Mouse (Mus musculus): Measurements from ENCODE around the gene Comt.

The Comt gene

DNA sequence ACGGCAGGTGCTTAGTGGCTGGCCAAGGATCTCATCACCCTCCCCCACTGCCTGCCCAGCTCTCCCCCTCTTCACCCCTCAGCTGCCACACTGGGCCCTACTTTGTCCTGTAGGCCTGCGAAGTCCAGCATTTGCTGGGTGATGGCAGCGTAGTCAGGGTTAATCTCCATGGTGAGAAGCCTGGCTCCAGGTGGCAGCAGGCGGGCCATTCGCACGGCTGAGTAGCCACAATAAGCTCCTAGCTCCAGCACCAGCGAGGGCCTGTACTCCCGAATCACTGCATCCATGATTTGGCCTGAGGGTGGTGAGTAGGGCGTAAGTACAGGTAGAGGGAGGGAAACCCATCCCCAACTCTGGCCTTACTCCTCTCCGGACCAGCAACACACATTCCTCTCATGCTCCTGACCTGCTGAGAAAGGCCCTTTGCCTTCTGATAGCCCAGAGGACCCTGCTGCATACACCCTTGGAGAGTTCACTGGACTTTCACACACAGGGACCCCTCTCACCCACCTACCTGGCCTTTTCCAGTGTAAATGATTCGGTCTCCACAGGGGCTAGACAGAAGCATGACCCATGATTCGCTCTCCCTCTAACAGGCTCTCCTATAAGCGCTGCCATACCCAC lies 15.5 kb downstream of the Comt start:
- no peak for DNase-seq (ENCODE audit: low spot score in 2 of 2)

DNA sequence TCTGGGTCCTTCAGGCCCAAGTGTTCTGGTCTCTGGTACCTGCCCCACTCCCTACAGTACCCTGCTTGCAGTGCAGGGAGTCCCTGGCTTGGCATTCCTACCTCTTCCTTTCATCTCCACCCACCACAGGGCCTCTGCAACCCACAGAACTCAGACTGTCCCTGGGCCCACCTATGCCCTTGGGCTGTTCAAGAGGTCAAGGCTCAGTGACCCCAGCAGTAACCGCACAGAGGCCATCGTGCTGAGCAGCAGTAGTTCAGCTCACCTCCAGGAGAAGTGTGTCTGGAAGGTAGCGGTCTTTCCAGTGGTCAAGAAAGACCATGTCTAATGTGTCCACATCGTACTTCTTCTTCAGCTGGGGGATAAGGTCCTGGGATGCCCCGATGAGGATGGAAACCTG lies 16.2 kb downstream of the Comt start:
- DNase-seq (ENCODE audit: low spot score in 2 of 2): no peak

DNA sequence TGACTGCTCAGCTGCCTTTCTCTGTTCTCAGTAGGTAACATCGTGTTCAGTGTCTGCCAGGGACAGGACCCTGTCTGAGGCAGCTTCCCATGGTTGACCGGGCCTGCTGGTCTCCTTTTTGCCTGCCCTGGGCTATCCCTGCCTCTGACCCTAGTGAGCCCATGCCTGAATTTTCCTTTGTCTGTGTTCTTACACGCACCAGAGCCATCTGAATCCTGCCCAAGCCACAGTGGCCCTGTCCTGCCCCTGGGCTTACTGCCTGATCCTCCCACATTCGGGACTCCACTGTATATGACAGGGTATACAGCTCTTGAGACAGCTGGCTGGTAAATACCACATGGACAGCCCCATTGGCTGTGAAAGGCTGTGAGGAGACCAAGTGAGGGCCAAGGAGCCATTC lies 16.9 kb downstream of the Comt start:
- no peak for DNase-seq (ENCODE audit: low spot score in 2 of 2)

DNA sequence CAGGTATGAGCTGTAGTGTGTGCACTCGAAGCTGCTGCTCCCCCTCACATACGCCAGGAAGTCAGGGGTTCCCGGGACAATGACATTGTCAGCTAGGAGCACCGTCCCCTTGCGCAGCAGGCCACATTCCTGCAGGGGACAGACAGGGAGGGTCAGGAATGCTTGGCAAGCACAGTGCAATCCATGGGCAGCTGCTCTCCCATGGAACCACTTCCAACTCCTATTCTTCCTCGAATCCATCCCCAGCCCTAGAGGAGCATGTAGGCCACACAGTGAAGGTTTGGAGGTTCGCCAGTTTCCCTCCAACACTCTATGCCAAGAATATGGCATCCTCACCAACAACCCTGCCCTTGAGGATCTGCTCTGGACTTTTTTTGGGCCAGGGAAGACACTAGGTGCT lies 18.7 kb downstream of the Comt start:
- no peak for DNase-seq (ENCODE audit: low spot score in 2 of 2)

DNA sequence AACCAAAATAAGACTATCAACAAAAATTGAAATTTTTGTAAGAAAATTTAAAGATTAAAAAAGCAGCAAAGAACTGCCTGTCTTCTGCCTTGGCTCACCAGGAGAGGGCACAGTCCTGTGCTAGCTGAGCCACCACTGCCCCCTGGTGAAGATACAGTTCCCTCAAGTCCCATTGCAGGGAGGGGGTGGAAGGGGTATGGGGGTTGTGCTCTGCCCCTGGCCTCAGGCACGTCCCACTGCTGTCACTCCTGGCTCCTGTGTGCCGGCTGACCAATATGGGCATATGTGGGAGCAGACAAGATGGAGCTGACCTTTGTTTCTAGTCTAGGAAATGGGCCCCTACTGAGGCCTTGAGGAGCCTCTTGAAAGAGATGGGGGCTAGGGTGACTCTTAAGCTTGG lies 20.4 kb downstream of the Comt start:
- DNase-seq (ENCODE audit: low spot score in 2 of 2): peak; percentile 56 to 59

DNA sequence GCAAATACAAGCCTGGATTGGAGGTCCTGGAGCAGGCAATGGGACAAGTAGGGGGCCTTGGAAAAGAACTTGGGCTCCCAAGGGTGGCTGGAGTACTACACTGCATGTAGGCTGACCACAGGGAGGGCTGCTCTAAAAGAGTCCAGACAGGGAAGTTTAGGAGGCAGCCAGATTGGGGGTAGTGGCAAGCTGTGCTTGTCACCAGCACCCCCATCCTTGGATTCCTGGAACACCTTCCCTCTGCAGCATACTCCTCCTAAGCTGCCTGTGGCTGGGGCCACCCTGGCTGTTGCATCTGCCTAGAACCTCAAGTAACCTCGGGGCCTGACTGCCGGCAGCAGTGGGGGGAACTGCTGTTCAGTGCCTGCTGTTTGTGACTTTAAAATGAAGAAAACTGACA lies 20.8 kb downstream of the Comt start:
- DNase-seq (ENCODE audit: low spot score in 2 of 2): peak in 1 of 2 experiments; percentile 39

DNA sequence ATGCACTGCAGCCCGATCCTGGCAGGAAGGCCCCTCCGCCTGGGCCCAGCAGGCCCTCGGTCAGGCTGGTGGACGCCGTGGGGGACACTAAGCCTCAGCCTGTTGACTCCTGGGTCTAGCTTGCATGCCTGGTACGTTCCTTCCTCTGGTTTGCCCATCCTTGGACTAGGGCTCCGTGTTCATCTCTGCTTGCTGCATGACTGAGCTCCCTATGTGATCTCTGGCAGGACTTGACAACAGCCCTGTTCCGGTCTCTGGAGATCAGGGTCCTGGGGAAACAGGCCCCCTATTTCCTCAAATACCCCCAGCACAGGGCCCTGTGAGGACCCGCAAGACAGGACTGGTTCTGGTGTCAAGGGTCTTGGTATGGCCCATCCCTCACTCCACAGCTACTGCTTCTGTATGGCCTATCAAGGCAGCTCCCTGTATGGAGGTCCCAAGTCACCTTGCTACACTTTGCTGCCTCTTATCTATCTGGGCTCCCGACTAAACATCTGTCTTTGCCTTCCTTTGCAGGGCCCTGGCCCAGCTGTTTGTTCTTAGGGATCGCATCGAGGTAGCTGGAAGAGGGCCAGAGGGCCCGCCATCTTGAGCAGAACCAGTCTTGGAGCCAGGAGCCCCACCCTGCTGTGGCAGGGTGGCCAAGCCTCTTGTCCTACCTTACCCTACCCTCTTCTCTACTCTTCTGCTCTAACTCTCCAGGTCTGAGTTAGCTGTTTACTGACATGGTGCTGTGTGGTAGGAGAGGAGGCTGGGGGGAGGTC lies 21.4 kb downstream of the Comt start:
- no peak for DNase-seq (ENCODE audit: low spot score in 2 of 2)

DNA sequence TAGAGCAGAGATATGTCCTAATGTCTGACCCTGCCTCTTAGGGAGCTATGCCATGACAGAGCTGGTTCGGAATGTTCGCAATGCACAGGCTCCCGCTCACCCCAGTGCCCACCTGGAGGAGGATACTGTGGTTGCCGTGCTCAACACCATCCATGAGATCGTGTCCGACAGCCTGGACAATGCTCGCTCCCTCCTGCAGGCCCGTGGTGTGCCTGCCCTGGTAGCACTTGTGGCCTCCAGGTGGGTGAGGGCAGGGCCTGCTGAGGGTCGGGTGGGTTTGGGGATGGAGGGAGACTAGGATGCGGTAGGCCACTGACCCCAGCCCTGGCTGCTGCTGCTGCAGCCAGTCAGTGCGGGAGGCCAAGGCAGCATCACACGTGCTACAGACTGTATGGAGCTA lies 23.4 kb downstream of the Comt start:
- DNase-seq (ENCODE audit: low spot score in 2 of 2): no peak

DNA sequence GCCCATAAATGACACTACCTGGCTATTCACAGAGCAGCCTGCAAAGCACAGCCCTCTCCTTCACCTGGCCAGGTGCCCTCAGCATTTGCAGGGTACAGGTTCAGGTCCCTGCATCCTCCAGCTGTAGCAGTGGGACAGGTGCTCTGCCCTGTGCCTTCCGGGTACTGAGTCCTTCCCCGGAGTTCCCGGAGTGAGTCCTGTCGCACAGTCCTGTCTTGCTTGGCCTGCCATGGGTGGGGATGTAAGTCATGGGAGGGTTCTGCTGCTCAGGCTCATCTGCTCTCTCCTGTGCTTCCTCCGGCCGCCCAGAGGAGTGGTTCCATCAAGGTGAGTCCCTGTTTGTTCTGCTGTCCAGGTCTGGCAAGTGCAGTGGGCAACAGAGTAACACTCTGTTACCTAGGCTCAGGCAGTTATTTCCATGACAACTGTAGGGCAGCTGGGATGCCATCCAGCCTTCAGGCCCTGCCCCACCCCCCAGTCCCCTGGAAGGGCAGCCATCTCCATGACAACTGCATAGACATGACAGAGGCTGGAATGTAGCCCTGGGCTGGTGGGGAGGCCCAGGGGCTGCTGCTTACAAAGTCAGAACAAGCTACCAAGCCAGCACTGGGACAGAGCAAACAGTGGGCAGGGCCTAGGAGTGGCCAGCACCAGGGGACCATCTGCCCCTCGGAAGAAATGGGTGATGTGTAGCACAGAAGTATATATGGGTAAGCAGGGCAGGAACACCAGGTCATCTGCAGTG lies 26.0 kb downstream of the Comt start:
- DNase-seq (ENCODE audit: low spot score in 2 of 2): no peak

DNA sequence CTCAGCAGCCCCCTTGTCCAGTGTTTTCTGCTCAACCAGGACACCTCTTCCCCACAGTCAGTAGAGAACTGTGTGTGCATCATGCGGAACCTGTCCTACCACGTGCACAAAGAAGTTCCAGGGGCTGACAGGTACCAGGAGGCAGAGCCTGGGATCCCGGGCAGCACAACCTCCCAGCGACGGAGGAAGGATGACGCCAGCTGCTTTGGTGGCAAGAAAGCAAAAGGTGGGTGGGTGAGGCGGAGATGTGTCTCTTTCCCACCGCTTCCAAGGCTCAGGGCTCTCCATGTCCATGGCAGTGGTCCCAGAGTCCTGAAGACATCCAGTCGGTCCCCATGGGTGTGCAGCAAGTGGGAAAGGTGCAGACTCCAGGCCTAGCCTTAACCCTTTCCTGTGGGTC lies 26.6 kb downstream of the Comt start:
- DNase-seq (ENCODE audit: low spot score in 2 of 2): no peak

DNA sequence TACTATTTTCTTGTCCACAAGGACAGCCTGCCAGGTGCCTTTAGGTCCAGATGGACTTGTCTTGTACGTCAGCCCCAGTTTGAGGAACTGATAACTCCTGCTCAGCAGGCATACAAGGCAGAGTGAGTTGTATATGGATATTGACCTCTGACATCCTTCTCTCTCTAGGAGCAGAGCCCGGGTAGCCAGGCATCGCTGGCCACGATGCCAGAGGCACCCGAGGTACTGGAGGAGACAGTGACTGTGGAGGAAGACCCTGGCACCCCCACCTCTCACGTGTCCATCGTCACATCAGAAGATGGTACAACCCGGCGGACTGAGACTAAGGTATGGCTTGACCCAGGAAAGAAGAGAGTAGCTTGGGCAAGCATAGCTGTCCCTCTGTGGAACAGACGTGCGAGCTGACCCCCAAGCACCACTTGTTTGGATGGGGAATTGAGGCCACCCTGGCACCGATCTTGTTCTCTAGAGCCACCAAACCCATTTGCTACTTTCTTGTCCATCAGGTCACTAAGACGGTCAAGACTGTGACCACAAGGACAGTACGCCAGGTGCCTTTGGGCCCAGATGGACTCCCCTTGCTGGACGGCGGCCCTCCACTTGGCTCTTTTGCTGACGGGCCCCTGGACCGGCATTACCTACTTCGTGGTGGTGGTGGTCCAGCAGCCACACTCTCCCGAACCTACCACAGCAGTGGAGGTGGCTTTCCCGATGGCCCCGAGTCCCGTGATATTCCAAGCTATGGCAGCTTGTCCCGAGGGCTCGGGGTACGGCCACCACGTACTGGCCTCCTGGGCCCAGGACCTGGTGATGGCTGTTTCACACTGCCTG lies 29.6 kb downstream of the Comt start:
- no peak for DNase-seq (ENCODE audit: low spot score in 2 of 2)

DNA sequence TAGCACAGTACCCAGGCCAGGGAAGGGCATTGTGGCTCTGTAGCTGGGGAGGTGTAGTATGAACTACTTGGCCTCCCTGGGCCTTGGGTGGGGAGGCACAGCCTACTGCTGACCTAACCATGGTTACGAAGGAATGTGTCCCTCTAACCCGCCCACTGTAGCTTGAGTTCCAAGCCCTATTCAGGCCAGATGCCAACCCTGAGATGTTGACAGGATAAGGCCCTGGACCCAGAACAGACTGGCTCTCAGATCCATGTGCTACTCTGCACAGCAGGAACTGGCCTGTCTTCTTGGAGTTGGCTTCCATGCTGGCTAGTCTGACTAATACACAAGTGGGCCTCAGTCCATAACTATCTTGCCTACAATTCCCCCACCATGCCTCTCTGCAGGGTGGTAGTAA lies 30.5 kb downstream of the Comt start:
- no peak for DNase-seq (ENCODE audit: low spot score in 2 of 2)

DNA sequence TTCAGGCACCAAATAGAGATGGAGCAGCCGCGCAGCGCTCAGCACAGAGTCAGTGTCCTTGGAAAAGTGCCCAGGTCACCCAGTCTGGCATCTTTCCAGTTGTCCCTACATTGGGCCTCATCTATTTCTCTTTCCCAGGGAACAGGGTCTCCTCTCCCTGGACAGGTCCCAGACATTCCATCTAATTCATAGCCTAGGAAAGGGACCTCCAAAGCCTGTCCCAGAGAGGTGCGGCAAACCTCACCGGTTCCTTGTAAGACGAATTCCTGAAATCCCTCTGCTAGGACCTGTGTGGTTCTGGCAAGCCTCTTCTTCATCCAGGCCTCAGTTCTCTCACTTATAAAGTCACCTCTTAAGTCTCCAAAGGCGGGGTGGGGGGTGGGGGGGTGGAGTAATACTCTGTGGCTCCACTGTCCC lies 31.0 kb downstream of the Comt start:
- DNase-seq (ENCODE audit: low spot score in 2 of 2): no peak

DNA sequence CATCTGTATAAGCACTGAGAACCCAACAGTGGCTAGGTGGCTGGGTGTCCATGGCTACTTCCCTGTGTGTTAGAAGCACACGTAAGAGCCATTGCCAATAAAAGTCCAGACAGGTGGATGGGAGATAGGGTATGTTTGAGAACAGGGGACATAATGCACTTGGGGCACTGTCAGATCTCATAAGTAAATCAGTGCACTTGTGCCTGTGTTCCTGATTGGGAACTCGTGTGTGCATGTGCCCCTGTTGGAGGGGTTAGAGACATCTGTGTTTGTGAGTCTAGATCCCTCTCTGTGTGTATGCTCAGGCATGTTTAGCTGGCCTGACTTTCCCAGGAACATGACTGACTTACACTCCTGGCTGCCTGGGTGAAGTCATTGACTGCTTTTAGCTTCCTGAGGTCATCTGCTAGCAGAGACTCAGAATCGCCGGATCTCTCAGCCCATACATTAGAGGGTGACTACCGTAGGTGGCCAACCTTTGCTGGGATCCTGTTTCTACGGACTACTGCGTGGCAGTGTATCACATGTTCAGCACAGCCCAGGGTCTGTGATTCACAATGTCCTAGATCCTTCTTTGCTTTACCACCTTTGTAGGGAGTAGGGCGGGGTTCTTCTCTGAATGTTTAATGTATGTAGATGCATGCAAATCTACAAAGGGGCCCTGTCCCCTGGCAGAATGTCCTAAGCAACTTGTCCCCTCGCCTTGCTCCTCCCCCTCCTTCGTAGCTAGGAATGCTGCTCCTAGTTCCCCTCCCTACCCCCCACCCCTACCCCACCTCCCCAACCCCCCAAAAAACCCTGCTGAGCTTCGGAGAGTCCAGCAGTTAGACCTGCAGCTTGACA lies 31.7 kb downstream of the Comt start:
- DNase-seq (ENCODE audit: low spot score in 2 of 2): no peak

DNA sequence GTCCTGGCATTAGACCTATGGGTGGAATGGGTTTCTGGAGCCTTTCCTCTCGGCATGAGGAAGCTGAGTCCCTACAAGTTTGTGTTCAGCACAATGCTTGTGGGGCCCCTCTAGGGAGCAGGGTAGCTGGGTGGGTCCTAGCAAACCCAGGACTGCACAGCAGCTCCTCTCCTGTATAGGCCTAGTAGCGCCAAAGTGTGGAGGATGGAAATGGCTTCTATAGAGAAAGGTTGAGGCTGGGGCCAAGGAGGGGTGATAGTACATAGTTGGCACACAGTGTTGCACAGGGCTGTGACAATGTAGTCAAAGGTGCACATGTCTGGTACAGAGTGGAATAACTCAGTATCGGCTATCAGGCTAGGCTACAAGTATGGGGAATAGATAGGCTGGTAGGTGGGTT lies 32.6 kb downstream of the Comt start:
- no peak for DNase-seq (ENCODE audit: low spot score in 2 of 2)

DNA sequence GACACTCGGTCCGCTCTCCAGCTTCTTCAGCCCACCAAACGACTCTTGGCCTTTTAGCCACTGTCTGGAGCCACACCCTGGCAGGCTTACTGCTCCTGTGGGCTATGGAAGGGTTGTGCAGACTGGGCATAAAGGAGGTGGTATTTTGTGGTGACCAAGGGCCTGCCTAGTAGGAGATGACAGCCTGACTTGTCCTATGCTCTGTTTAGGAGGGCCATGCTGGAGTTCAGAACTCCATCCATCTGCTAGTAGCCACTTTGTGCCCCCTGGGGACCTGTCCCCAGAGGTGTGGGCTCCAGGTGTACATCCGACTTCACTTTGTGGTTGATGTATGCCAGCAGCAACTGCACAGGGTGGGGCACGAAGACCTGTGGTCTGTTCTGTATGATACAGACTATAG lies 33.1 kb downstream of the Comt start:
- no peak for DNase-seq (ENCODE audit: low spot score in 2 of 2)

DNA sequence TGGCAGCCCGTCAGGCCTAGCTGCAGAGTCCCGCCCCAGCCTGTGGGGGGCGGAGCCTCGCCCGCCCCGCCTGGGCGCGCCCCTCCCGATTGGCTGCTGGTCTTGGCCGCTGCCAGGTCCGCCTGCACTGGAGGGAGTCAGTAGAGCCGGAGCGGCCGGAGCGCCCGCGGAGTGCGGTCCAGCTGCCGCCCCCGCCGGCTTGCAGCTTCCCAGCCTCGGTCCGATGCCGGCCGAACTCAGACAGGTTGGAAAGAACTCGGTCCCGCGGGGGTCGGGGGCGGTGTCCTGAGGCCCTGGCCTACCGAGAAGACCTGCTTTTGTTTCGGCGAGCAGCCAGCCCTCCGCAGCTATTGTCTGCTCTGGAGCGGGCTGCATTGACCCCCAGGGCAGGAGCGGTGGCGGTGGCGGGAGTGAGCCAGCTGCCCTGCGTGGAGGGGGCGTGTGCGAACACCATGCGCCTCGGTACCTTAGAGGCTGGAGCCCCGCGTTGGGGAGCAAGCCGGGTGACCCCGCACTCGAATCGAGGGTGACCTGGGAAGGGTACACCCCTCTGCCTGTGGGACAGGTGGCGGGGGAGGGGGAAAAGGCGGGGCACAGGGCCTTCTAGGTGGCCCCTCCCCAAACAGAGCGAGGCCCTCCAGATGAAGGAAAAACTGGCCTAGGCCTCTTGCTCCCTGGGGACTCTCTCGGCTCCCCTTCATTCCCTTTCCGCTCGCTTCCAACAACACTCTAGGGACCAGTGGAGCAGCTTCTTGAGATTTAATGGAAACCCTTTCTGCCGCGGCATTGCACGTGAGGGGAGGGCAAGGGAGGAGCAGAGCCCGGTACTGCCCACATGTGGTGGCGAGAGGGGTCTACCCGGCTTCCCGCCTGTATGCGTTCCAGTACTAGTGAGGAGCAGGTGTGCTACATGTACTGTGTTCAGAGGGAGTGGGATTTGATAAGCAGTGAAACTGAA lies 33.9 kb downstream of the Comt start:
- DNase-seq (ENCODE audit: low spot score in 2 of 2): peak; percentile 61 to 71

DNA sequence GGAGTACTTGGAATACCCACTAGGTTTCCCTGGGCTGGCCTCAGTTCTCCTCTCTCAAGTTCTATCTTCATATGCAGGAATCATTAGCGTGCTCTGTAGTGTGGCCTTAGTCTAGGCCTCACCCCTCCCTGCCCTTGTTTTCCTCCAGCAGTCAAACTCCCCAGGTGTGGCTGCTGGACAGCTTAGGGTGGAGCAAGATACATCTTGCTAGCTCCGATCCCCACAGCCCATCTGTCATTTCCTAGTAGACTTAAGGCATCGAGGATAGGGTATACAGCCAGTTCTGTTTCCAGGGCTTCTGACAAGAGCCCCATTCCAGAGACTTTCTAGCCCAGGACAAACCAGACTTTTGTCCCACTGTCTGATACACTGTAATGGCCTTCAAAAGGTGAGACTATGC lies 34.9 kb downstream of the Comt start:
- DNase-seq (ENCODE audit: low spot score in 2 of 2): no peak

DNA sequence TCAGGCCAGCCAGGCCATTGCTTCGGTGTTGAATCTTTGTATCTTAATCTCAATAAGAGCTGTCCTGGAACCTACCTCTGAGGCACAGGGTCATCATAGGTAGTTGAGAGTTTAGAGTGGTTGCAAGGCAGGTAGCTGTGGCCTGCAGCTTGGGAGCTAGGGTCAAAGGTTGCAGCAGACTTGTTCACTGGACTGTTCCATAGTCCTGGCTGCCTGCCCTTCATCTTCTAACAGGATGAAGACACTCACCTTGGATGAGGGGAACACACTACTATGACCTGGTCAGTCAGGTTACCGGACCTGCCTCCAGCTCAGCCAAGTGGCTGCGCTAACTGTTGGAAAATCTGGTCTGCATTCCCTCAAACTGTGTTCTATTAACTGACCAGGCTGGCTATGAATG lies 35.5 kb downstream of the Comt start:
- DNase-seq (ENCODE audit: low spot score in 2 of 2): no peak

DNA sequence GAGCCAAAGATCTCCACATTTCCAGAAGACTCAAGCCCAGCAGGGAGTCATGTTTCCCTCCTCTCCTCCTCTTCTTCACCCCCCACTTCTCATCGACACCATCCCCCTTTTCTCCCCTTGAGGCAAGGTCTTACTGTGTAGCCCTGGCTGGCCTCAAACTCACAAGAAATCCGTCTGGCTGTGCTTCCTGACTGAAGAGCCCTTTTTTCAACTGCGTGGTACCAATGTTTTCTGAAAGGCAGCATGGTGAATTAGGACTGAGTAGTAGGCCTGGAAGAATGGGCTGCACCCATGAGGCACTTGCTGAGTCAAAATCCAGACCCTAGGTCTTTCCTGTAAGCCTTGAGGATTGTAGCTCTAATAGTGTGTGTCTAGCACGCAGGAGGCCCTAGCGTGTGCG lies 36.3 kb downstream of the Comt start:
- no peak for DNase-seq (ENCODE audit: low spot score in 2 of 2)

All from frontal cortex, postnatal 36 days (tissue).